Mouse (Mus musculus): ENCODE measurements around the gene Tut1. TPM values are rescaled to one million over a fixed set of nuclear protein-coding genes. Genes with fewer than 3 reads are reported as not detected.

Gene Tut1
- polyA plus RNA-seq, 1 experiment from 2014 or later, result 35.2 TPM

- peaks cover 16% of the 10 kb centered on the region; the same call in 1 of the 2 replicates for H3K36me3 ChIP-seq (ENCODE audit: control insufficient read depth, insufficient read depth, low read length)
- H3K27ac ChIP-seq (replicated peaks; ENCODE audit: low read depth, low read length), result no peak overlapping the region
- ATAC-seq (ENCODE audit: insufficient number of reproducible peaks, low FRiP score, low TSS enrichment, low read depth) (no peak), DNase-seq (ENCODE audit: low spot score) (no peak)
- no peak overlapping the region for H3K9ac ChIP-seq (ENCODE audit: low read length)
- H3K27me3 ChIP-seq (ENCODE audit: control insufficient read depth, insufficient read depth, low read length), result no peaks in the 10 kb centered on the region
- no peak overlapping the region for H3K4me2 ChIP-seq (ENCODE audit: low read depth, severe bottlenecking)
- WGBS, result 88% methylated on average over 2 of the region's 2 CpGs
- no peaks in the 10 kb centered on the region for H3K9me3 ChIP-seq (ENCODE audit: control insufficient read depth, low read length)
- no peak overlapping the region for H3K4me3 ChIP-seq (ENCODE audit: low read depth, low read length)
- H3K4me1 ChIP-seq (ENCODE audit: control insufficient read depth, insufficient read depth, low read length), result peaks cover 5% of the 10 kb centered on the region; the same call in 1 of the 2 replicates
These were observed 28.0 kb downstream of the Tut1 start for GRCm38 (mm10) chr19:8981450-8982168.

GRCm38 (mm10) chr19:8982303-8983149 lies 28.9 kb downstream of the Tut1 start:
- Histone ChIP-seq H3K4me3 (ENCODE audit: low read depth, low read length) (no peak overlapping the region), H3K9me3 (ENCODE audit: control insufficient read depth, low read length) (no peaks in the 10 kb centered on the region), H3K36me3 (ENCODE audit: control insufficient read depth, insufficient read depth, low read length) (peaks cover 13% of the 10 kb centered on the region; the same call in 1 of the 2 replicates), H3K4me1 (ENCODE audit: control insufficient read depth, insufficient read depth, low read length) (peaks cover 5% of the 10 kb centered on the region; the same call in 1 of the 2 replicates), H3K27me3 (ENCODE audit: control insufficient read depth, insufficient read depth, low read length) (no peaks in the 10 kb centered on the region), H3K27ac (replicated peaks; ENCODE audit: low read depth, low read length) (no peak overlapping the region), H3K9ac (ENCODE audit: low read length) (0 out of 2 replicates have a peak overlapping the region, but pooled peaks have one; percentile 24), H3K4me2 (ENCODE audit: low read depth, severe bottlenecking) (no peak overlapping the region)
- ATAC-seq (ENCODE audit: insufficient number of reproducible peaks, low FRiP score, low TSS enrichment, low read depth) (no peak), DNase-seq (ENCODE audit: low spot score) (no peak)
- 51% methylated on average over 5 of the region's 5 CpGs for WGBS

- Histone ChIP-seq H3K27me3 (ENCODE audit: control insufficient read depth, insufficient read depth, low read length) (0 out of 2 replicates have a peak, but pooled peaks cover 3% of the 10 kb centered on the region), H3K4me3 (ENCODE audit: low read depth, low read length) (no peak overlapping the region), H3K27ac (replicated peaks; ENCODE audit: low read depth, low read length) (no peak overlapping the region), H3K9me3 (ENCODE audit: control insufficient read depth, low read length) (no peaks in the 10 kb centered on the region), H3K9ac (ENCODE audit: low read length) (no peak overlapping the region), H3K4me1 (ENCODE audit: control insufficient read depth, insufficient read depth, low read length) (peaks cover 8% of the 10 kb centered on the region), H3K4me2 (ENCODE audit: low read depth, severe bottlenecking) (no peak overlapping the region), H3K36me3 (ENCODE audit: control insufficient read depth, insufficient read depth, low read length) (peaks cover 13% of the 10 kb centered on the region; the same call in 1 of the 2 replicates)
- WGBS, result 47% methylated on average over 4 of the region's 4 CpGs
- DNase-seq (ENCODE audit: low spot score), result no peak
- no peak for ATAC-seq (ENCODE audit: insufficient number of reproducible peaks, low FRiP score, low TSS enrichment, low read depth)
These were observed 29.6 kb downstream of the Tut1 start for GRCm38 (mm10) chr19:8983150-8983650.

DNA sequence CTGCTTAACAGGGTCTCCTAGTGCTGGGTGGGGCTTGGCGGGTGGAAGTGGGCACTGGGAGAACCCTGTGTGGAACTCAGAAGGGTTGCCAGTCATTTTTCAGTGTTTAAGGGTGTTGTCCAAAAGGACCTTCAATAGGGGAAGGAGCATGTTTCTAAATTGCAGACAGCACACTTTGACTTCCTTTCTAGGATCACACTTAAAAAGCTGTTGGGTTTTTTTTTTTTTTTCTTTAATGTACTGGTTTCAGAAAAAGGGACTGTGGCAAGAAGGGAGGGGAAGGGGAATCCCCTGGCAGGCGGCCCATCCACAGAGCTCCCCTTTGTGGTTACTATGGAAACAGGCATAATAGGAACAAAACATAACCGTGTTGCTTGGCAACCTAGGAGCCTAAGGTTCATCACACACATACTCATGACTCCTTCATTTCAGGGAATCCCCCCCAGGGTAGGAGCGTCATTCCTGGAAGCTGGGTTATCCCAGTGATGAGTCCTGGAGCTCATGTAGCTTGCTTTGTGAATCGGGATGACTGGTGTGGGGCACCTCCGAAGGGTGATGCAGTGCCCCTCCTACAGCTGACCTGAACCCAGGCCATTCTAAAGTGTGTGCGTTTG lies 30.7 kb downstream of the Tut1 start:
- H3K9ac ChIP-seq (ENCODE audit: low read length), result no peak overlapping the region
- DNase-seq (ENCODE audit: low spot score) (peak; percentile 48), ATAC-seq (ENCODE audit: insufficient number of reproducible peaks, low FRiP score, low TSS enrichment, low read depth) (no peak)
- H3K27me3 ChIP-seq (ENCODE audit: control insufficient read depth, insufficient read depth, low read length), result 0 out of 2 replicates have a peak, but pooled peaks cover 6% of the 10 kb centered on the region
- H3K4me2 ChIP-seq (ENCODE audit: low read depth, severe bottlenecking), result 0 out of 2 replicates have a peak overlapping the region, but pooled peaks have one; percentile 10
- no peak overlapping the region for H3K27ac ChIP-seq (replicated peaks; ENCODE audit: low read depth, low read length)
- peaks cover 13% of the 10 kb centered on the region for H3K4me1 ChIP-seq (ENCODE audit: control insufficient read depth, insufficient read depth, low read length)
- H3K36me3 ChIP-seq (ENCODE audit: control insufficient read depth, insufficient read depth, low read length), result peaks cover 5% of the 10 kb centered on the region; the same call in 1 of the 2 replicates
- 28% methylated on average over 7 of the region's 7 CpGs for WGBS
- H3K9me3 ChIP-seq (ENCODE audit: control insufficient read depth, low read length), result no peaks in the 10 kb centered on the region
- H3K4me3 ChIP-seq (ENCODE audit: low read depth, low read length), result no peak overlapping the region

DNA sequence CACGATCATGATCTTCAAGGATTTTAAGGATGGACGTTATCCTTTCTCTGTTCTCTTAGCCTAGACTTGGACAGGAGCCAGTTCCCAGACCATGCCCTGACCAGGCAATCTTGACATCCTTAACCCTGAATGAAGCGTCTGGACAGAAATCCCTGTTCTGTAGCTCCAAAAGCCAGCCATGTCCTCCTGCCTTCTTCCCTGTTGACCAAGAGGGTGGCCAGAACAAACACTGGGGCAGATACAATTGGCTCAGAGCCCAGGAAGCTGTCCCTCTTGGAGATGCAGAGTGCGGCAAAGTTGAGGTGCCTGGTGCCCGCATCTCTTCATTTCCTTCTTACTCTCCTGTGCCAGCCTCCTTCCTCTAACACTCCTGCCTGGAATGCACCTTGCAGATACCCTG lies 32.2 kb downstream of the Tut1 start:
- DNase-seq (ENCODE audit: low spot score) (no peak), ATAC-seq (ENCODE audit: insufficient number of reproducible peaks, low FRiP score, low TSS enrichment, low read depth) (no peak)
- Histone ChIP-seq H3K4me2 (ENCODE audit: low read depth, severe bottlenecking) (no peak overlapping the region), H3K27ac (replicated peaks; ENCODE audit: low read depth, low read length) (no peak overlapping the region), H3K4me3 (ENCODE audit: low read depth, low read length) (no peak overlapping the region), H3K4me1 (ENCODE audit: control insufficient read depth, insufficient read depth, low read length) (peaks cover 16% of the 10 kb centered on the region), H3K9me3 (ENCODE audit: control insufficient read depth, low read length) (no peaks in the 10 kb centered on the region), H3K27me3 (ENCODE audit: control insufficient read depth, insufficient read depth, low read length) (0 out of 2 replicates have a peak, but pooled peaks cover 6% of the 10 kb centered on the region), H3K9ac (ENCODE audit: low read length) (no peak overlapping the region), H3K36me3 (ENCODE audit: control insufficient read depth, insufficient read depth, low read length) (no peaks in the 10 kb centered on the region)
- WGBS, result 74% methylated on average over 5 of the region's 5 CpGs

GRCm38 (mm10) chr19:8987816-8988215 lies 34.2 kb downstream of the Tut1 start:
- ATAC-seq (ENCODE audit: insufficient number of reproducible peaks, low FRiP score, low TSS enrichment, low read depth) (no peak), DNase-seq (ENCODE audit: low spot score) (no peak)
- Histone ChIP-seq H3K4me1 (ENCODE audit: control insufficient read depth, insufficient read depth, low read length) (peaks cover 29% of the 10 kb centered on the region), H3K27ac (replicated peaks; ENCODE audit: low read depth, low read length) (no peak overlapping the region; the same call in 1 of the 2 replicates), H3K4me3 (ENCODE audit: low read depth, low read length) (no peak overlapping the region), H3K36me3 (ENCODE audit: control insufficient read depth, insufficient read depth, low read length) (no peaks in the 10 kb centered on the region), H3K27me3 (ENCODE audit: control insufficient read depth, insufficient read depth, low read length) (0 out of 2 replicates have a peak, but pooled peaks cover 6% of the 10 kb centered on the region), H3K4me2 (ENCODE audit: low read depth, severe bottlenecking) (0 out of 2 replicates have a peak overlapping the region, but pooled peaks have one; percentile 15), H3K9ac (ENCODE audit: low read length) (no peak overlapping the region), H3K9me3 (ENCODE audit: control insufficient read depth, low read length) (no peaks in the 10 kb centered on the region)
- WGBS, result 57% methylated on average over 2 of the region's 2 CpGs

GRCm38 (mm10) chr19:8988346-8989065 lies 34.9 kb downstream of the Tut1 start:
- Histone ChIP-seq H3K4me2 (ENCODE audit: low read depth, severe bottlenecking) (peak overlapping the region; percentile 91), H3K4me1 (ENCODE audit: control insufficient read depth, insufficient read depth, low read length) (peaks cover 36% of the 10 kb centered on the region), H3K27me3 (ENCODE audit: control insufficient read depth, insufficient read depth, low read length) (0 out of 2 replicates have a peak, but pooled peaks cover 6% of the 10 kb centered on the region), H3K27ac (replicated peaks; ENCODE audit: low read depth, low read length) (no peak overlapping the region; the same call in 1 of the 2 replicates), H3K36me3 (ENCODE audit: control insufficient read depth, insufficient read depth, low read length) (no peaks in the 10 kb centered on the region), H3K9me3 (ENCODE audit: control insufficient read depth, low read length) (no peaks in the 10 kb centered on the region), H3K9ac (ENCODE audit: low read length) (peak overlapping the region; percentile 78; the same call in 1 of the 2 replicates), H3K4me3 (ENCODE audit: low read depth, low read length) (peak overlapping the region; percentile 78)
- WGBS, result 10% methylated on average over 15 of the region's 15 CpGs
- DNase-seq (ENCODE audit: low spot score), result no peak
- no peak; the same call in 1 of the 2 replicates for ATAC-seq (ENCODE audit: insufficient number of reproducible peaks, low FRiP score, low TSS enrichment, low read depth)
